Comparison of ENCODE assay signal across 8 mouse cellular contexts in the genomic region with DNA sequence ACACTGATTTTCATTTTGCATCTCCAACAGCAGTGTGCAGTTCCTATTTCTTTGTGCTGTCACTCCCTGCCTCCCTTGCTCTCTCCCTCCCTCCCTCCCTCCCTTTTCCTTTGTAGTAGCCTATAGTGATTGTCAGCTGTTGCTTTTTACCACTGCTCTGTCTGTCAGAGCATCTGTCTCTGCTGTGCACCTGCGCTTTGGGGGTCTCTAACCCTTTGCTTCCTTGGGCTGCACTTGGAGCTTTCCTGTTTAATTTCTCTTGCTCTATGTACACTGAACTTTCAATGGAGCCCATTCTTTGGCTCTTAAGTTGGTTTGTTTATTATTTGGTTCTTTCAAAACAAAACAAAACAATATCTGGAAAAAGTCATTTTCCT.
A peak's percentile ranks its signal among the peaks of the same experiment; 100 is the strongest.
DNase-seq lines count a peak whose midpoint lies in the region; ATAC-seq and TF ChIP-seq lines count a peak whose summit lies in the region.

No protein-coding gene starts in this region.

- H3K4me1 ChIP-seq in CH12.LX (ENCODE audit: control insufficient read depth in 1 of 2, insufficient read depth in 2 of 2): peaks cover 36 to 72% of the 10 kb centered on the region in 2 experiments
- peaks cover 46% of the 10 kb centered on the region for H3K4me1 ChIP-seq in hindbrain, embryonic 12.5 days
- H3K4me1 ChIP-seq in midbrain, embryonic 13.5 days (replicated peaks): peaks cover 45% of the 10 kb centered on the region

- in situ Hi-C loops in CH12.LX (cut with MboI; ENCODE audit: low pct_ligation_motif_present, low pct_unique_long_range_greater_than_20kb, low sequenced_read_pairs): no loop called here

- ATAC-seq in hindbrain, embryonic 12.5 days (ENCODE audit: low FRiP score): no peak
- no peak for ATAC-seq in midbrain, embryonic 13.5 days

- no peaks in the 10 kb centered on the region for H3K9me3 ChIP-seq in CH12.LX (replicated peaks; ENCODE audit: low read length)
- no peaks in the 10 kb centered on the region for H3K9me3 ChIP-seq in hindbrain, embryonic 12.5 days (replicated peaks)
- no peaks in the 10 kb centered on the region for H3K9me3 ChIP-seq in midbrain, embryonic 13.5 days

- peak overlapping the region; percentile 73 for H3K4me2 ChIP-seq in CH12.LX (ENCODE audit: insufficient read depth, low read depth, poor library complexity, severe bottlenecking)
- H3K4me2 ChIP-seq in hindbrain, embryonic 12.5 days (replicated peaks): peak overlapping the region; percentile 70
- H3K4me2 ChIP-seq in midbrain, embryonic 13.5 days (replicated peaks): peak overlapping the region; percentile 78

- peaks cover 18 to 35% of the 10 kb centered on the region in 2 experiments for H3K36me3 ChIP-seq in CH12.LX (replicated peaks in 1 of 2; ENCODE audit: control insufficient read depth in 1 of 2, insufficient read depth in 1 of 2, low read length in 1 of 2)
- H3K36me3 ChIP-seq in hindbrain, embryonic 12.5 days: peaks cover 21% of the 10 kb centered on the region; the same call in 1 of the 2 replicates
- H3K36me3 ChIP-seq in midbrain, embryonic 13.5 days: peaks cover 14% of the 10 kb centered on the region; the same call in 1 of the 2 replicates

- intact Hi-C loops in gastrocnemius, adult 2 months (cut with DNase I): loop anchor here (1.0 to 5.0 kb wide), 3 partner anchors 41 to 136 kb away; partner anchors contain the start of genes Clasp1 and Nifk
- intact Hi-C loops in gastrocnemius, postnatal 14 days (cut with DNase I; ENCODE audit: low total_unique reads): no loop called here

- H3K9ac ChIP-seq in CH12.LX (ENCODE audit: insufficient read depth, low read depth): peak overlapping the region; percentile 38
- H3K9ac ChIP-seq in hindbrain, embryonic 12.5 days: no peak overlapping the region
- 0 out of 2 replicates have a peak overlapping the region, but pooled peaks have one; percentile 24 for H3K9ac ChIP-seq in midbrain, embryonic 13.5 days (replicated peaks)

- H3K4me3 ChIP-seq in gastrocnemius, adult 2 months: peak overlapping the region; percentile 55
- H3K4me3 ChIP-seq in CH12.LX (replicated peaks in 1 of 3; ENCODE audit: low read depth in 2 of 3, low read length in 2 of 3, poor library complexity in 1 of 3): no peak overlapping the region
- no peak overlapping the region for H3K4me3 ChIP-seq in hindbrain, embryonic 12.5 days
- H3K4me3 ChIP-seq in midbrain, embryonic 13.5 days (replicated peaks): no peak overlapping the region; the same call in 1 of the 2 replicates

- no peak for DNase-seq in gastrocnemius, adult 2 months
- DNase-seq in gastrocnemius, postnatal 14 days: no peak
- DNase-seq in CH12.LX (ENCODE audit: extremely low read depth): no peak
- DNase-seq in adrenal gland, adult (ENCODE audit: inconsistent age in 2 of 2, low spot score in 1 of 2): no peak
- no peak for DNase-seq in urinary bladder, postnatal 10 days (ENCODE audit: low spot score)
- no peak for DNase-seq in spleen, postnatal 36 days (ENCODE audit: low spot score in 2 of 2)

- peak overlapping the region; percentile 100 for H3K27ac ChIP-seq in gastrocnemius, adult 2 months
- peak overlapping the region; percentile 82 for H3K27ac ChIP-seq in CH12.LX (ENCODE audit: insufficient read depth, low read depth)
- peak overlapping the region; percentile 19 for H3K27ac ChIP-seq in hindbrain, embryonic 12.5 days
- H3K27ac ChIP-seq in midbrain, embryonic 13.5 days: peak overlapping the region; percentile 63

- dilution Hi-C loops in CH12.LX (cut with MboI; ENCODE audit: extremely low pct_ligation_motif_present, extremely low pct_unique_long_range_greater_than_20kb, low sequenced_read_pairs): no loop called here

- TF ChIP-seq POLR2A in CH12.LX (IDR thresholded peaks at IDR 0.05; ENCODE audit: low read depth, low read length): no peak

- TF ChIP-seq RAD21 in CH12.LX (IDR thresholded peaks at IDR 0.05; ENCODE audit: low read depth, low read length): no peak

- TF ChIP-seq CTCF in gastrocnemius, adult 2 months (IDR thresholded peaks at IDR 0.05): no peak
- no peak for TF ChIP-seq CTCF in CH12.LX (conservative IDR thresholded peaks at IDR 0.05 in 1 of 2, IDR thresholded peaks at IDR 0.05 in 1 of 2; ENCODE audit: low read depth in 2 of 2, low read length in 2 of 2)

- H3K79me2 ChIP-seq in CH12.LX (replicated peaks; ENCODE audit: control insufficient read depth, extremely low read depth, insufficient read depth, poor library complexity, severe bottlenecking): peaks cover 57% of the 10 kb centered on the region

- no peaks in the 10 kb centered on the region for H3K27me3 ChIP-seq in CH12.LX (replicated peaks)
- H3K27me3 ChIP-seq in hindbrain, embryonic 12.5 days: no peaks in the 10 kb centered on the region
- H3K27me3 ChIP-seq in midbrain, embryonic 13.5 days: no peaks in the 10 kb centered on the region

- no peak for TF ChIP-seq EP300 in CH12.LX (IDR thresholded peaks at IDR 0.05; ENCODE audit: low read length)

- 27% methylated on average over 1 of the region's 1 CpGs for WGBS in hindbrain, embryonic 12.5 days
- 16% methylated on average over 1 of the region's 1 CpGs for WGBS in midbrain, embryonic 13.5 days

TF ChIP-seq in CH12.LX, 34 proteins besides CTCF, POLR2A, EP300 and RAD21:
- 0 out of 2 replicates have a peak, but pooled peaks have one; percentile 5 for TF ChIP-seq TCF12 (IDR thresholded peaks at IDR 0.05; ENCODE audit: low read depth, low read length)
- TF ChIP-seq NRF1 (IDR thresholded peaks at IDR 0.05; ENCODE audit: low read depth, low read length): no peak
- TF ChIP-seq ZC3H11A (IDR thresholded peaks at IDR 0.05; ENCODE audit: low read depth, low read length): no peak
- TF ChIP-seq SMC3 (IDR thresholded peaks at IDR 0.05; ENCODE audit: low read depth, low read length): no peak
- 0 out of 2 replicates have a peak, but pooled peaks have one; percentile 20 for TF ChIP-seq MAX (IDR thresholded peaks at IDR 0.05; ENCODE audit: low read length)
TF ChIP-seq in CH12.LX: peak in this region for 2.

Comparison
In these comparisons a context has a peak if more than half of its experiments do, and no peak if none do; other contexts are left out.
1. H3K27ac ChIP-seq: peak in every context shown above with its lines; median percentile 100 in gastrocnemius, adult 2 months; 82 in CH12.LX; 63 in midbrain, embryonic 13.5 days; 19 in hindbrain, embryonic 12.5 days.